Mouse (Mus musculus) cerebellum, postnatal 14 days (tissue): Measurements from ENCODE around the gene Macrod1.
"Not testable (repeated sequence)": the region's sequence is repeated elsewhere in the genome, so short reads cannot be mapped to it uniquely, and the experiment has no call there.

ENCODE experiments used
- DNase-seq, 2 experiments: peaks; one replicate each; pipeline ENCODE4 v3.0.0; 2021; ENCODE audit warnings: mixed read lengths in 2 of 2

Macrod1 gene

DNA sequence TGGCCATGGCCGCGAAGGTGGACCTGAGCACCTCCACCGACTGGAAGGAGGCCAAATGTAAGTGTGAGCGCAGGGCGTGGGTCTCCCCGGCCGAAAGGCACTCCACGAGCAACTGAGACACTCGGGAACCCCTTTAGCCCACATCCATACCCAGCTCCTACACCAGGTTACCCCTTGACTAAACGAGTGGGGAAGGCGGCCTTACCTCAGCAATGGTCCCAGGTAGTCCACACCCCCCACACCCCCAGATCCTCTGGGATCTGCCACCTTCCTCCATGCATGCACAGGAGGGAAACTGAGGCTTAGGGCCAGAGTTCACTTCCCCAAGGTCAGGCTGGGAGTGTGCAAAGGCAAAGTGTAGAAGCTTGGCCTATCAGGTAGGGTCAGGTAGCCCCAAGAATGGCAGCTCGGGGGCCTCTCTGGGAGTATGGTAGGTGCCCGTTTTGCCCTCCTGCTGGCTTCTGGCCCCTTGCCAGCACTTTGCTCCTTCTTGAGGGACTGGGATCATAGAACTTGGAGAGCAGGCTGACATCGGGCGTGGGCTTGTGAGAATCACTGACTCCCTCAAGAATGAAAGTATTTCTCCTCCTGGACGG is 614 bp downstream of the Macrod1 start:
- DNase-seq = peak; percentile 56 to 79

DNA sequence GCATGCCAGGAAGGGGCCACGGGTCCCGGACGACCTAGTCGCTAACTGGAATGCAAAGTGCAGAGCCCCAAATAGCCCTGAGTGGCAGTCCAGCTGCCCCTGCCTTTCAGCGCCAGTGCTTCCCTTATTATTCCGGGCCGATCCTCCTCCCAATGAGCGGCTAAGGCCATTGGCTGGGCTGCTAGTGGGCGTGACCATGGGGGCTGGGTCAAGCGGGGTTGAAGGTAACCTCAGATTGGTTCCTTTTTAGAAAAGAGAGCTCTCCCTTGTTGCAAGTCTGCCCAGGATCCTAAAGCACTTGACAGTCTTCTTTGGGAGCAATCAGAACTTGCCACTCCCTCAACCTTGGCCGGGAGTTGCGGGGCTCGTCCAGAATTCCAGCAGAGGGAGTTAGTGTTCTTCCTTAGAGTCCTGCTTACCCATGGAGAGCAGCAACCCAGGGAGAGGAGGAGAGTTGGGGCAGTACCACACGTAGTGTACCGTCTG is 1.2 kb downstream of the Macrod1 start:
- peak; percentile 62 to 76 for DNase-seq

DNA sequence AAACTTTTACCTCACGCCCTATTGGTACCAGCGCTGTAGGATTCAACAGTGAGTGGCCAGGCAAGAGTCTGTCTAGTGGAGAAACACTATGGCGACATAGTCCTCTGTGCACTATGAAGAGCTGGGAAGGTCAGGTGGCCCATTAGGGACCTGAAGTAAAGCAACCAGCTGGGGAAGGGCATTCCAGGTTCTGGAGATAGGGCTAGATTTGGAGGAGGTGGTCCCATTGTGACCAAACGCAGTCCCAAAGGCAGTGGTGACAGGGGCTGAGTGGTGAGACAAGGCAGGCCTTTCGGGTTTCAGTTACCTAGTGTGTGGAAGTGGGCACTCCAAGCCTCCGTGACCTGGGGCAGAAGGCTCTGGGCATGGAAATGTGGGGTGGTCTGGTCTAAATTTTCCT is 1.9 kb downstream of the Macrod1 start:
- DNase-seq = no peak

DNA sequence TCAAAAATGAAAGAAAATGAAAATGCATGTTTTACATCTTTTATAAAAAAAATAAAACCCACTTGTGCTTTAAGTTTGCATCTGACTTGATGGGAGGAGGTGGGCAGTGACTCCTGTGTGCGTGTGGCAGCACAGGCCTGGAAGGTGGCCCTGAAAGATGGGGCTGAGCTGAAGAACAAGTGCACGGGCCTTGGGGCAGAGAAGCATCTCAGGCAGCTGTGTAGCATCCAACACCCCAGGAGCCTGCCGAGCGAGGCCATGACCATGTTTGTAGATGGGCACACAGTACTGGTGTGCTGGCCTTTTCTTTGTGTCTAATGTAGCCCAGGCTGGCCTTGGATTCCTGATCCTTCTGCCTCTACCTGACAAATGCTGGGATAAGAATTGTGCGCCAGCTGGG is 5.5 kb downstream of the Macrod1 start:
- no peak for DNase-seq

DNA sequence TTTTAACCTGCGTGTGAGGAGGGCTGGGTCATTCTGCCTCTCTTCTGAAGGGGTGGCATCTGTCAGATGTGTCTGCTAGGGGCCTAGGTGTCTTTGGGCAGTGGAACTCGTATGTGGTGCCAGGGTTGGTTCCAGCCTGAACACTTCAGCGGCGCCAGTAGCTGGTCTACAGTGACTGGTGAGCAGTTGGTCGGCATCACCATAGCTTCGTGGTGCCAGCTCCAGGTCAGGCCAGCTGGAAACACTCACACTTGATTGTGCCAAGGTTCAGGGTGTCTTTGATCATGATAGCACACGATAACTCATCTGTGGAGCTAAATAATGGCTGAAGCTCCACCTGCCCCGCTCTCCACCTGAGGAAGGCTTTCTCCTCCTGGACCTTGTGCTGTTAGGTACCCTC is 6.3 kb downstream of the Macrod1 start:
- peak in 1 of 2 experiments; percentile 50 for DNase-seq

DNA sequence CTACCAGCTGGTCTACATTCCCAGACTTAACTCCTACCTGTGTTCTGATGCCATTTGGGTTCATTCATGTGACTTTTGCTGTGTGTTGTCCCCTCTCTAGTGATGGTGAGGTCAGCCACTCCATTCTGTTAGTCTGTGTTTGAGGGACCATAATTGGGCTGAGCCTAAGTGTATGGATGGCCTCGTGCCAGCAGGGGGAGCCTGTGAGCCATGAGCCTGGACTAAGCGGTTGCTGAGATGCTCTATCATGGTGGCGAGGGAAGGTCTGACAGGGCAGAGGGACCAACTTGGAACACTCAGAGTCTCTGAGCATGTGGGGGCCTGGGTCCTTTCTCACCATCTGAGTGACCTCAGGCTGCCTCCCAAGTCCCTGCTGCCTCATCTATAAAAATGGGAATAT is 8.0 kb downstream of the Macrod1 start:
- DNase-seq = peak; percentile 94 to 95

DNA sequence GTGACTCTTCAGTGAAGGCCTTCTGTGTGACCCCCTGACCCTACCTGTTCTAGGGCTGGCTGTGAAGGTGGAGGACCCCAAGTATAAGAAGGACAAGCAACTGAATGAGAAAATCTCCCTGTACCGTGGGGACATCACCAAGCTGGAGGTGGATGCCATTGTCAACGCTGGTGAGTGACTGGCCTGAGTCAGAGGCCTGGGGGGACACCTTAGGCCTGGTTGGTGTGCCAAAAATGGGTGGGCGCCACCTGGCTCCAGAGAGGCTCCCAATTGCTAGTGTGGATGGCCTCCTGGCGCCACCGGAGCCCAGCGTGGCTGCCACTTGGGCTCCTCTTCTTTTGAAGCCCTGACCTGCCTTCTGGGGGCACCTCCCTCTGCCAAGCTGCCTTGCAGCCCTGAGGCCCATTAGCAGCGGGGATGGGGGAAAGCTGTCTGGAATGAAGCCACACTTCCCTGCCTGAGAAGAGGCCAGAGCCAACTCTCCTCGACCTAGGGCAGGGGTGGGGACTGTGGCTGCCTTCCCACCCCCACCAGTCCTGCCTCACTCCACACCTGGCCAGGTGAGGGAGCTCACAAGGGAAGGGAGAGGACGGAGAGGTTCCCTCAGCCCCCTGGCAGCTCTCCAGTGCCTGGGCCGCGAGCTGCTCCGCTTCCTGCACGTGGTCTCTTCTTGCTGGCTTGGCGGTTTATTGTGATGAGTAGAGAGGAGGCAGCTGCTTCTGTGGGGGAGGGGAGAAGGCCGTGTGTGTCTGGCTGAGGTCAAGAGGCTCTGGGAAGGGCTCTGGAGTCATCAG is 9.6 kb downstream of the Macrod1 start:
- DNase-seq = peak; percentile 64 to 83

DNA sequence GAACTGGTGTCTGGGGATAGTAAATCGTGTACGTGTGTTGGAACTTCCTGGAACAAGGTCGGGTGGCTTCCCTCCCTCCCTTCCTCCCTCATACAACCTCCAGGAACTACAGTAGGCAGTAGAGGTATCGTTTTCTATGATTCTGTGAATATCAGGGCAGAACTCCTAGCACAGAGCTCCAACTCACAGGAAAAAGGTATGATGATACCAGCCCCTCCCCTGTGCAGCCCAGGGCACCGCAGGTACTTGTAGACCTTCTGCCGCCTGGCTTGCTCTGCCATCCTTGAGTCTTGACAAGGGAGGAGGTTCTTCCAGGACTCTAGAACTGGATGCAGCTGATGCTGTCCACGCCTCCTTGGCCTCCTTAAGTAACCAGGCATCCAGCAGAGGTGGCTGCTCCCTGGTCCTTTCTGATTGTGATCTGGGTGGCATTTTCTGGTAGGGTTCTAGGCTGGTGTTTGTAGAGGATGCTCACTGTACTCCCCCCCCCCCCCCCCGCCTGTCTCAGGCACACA is 10.3 kb downstream of the Macrod1 start:
- peak in 1 of 2 experiments; percentile 34 for DNase-seq

DNA sequence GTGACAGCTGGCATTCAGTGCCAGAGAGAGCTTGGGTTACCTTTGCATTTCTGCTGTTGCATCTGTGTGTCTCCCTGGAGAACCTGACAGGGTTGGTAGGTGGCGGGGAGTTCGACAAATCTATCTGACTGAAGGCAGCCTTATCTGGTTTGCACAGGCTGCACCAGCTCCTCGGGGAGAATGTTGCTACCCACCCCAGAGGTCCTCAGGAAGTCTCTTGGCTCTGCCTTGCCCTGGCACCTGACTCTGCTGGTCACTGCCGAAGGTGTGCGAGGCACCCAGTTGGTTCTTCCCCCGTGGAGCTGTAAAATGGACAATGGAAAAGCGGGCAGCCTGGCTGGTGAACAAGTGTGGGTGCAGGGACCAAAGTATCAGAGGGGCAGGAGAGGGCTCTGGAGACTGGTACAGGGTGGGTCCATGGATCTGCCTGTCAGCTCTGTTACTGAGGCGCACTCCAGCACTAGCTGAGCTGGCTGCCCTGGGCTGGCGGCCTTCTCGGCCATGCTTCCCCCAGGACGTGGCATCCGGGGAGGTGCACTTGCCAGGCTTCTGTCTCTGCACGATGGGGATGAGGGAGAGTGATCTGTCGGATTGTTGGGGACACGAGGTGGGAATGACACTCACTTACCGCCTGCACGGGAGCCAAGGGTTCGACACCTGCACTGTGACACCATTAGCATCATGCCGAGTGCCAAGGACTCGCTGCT is 10.9 kb downstream of the Macrod1 start:
- DNase-seq = no peak

DNA sequence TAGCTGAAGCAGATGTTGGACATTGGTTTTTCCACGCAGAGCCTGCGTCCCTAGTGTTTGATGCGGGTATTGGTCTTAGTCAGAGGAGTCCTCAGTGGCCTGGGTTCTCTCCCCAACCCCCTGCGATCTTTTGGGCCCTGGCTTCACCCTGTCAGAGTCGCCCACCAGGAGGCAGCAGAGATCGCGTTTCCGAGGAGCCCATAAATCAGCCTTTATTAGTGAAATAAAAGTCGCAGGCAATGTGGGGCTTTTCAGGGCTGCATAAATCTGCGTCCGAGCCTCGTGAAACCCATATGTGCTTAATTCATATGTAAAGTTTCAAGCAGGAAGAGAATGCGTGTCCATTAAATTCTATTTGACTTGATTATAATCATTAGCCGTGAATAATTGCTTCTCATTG is 11.5 kb downstream of the Macrod1 start:
- peak; percentile 94 to 96 for DNase-seq

DNA sequence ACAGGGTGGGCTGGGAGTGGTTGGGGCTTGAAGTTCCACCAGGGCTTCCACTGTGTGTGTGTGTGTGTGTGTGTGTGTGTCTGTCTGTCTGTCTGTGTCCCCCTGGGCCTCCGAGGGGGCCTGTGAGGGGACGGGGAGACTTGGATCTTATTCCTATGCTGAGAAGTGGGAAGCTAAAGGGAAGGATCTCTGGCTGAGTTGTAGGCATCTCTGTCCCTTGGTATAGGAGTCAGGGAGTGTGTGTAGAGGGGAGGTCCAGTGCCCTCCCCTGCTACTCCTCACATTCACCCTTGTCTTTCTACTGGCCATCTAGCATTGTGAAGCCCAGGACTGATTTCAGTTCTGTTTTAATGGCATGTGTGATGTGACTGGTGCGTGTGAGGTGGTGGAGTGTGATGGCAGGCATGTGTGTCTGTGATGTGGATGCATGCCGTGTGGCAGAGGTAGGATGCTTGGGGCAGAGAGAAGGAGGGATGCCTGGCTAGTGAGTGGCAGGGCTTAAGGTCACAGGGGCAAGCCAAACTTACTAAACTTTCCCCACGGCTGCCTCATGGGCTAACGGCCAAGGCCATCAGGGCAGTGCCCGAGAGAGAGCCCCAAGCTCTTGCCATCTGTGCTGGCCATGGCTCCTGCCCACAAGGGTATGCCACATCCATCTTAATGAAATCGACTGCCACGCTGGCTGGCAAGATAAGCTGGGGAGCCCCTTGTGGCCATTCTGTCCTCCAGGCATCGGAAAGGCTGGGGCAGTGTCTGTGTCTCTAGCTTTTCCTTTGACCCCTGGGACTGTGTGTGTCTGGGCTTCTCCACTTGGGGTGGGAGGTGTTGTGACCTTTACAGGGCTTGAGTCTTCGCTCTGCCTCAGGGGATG is 12.3 kb downstream of the Macrod1 start:
- peak in 1 of 2 experiments; percentile 53 for DNase-seq

DNA sequence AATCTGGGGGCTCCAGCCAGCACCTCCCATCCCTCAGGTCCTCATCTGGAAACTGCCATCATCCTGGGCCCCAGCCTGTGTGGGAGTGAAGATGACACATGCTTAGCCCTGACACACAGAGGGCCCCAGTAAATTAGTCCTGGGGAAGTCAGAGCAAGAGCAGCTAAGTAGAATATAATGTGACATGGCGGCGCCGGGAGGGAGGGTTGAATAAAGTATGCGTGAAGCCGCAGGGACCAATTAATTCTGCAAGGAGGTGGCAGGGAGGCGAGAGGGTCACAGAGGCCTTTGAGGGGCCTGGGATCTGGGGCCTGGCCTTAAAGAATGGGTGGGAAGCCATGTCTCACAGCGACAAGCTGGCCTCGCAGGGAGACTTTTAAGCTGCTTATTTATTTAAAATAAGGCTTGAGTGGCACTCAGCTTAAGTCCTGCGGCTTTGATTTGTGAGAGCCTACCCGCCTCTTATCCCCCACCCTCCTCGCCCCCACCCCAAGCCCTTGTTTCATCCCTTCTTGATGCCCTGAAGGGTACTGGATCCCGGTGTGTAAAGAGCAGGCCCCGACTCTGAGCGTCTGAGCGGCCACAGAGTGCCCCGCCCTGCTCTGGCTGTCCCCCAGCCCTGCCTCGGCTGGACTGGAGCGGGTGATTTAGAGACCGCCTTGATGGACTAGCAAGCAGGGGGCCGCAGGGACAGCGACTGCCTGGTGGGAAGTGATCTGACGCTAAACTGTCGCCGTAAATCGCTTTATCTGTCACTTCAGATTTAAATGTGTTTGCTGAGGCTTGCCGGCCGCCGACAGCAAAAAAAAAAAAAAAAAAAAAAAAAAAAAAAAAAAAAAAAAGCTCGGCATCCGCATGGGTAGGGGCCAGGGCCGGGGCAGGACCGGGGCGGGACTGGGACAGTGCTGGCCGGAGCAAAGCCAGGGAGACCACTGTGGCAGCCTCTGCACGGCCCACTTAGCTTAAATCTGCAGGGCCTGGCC is 13.5 kb downstream of the Macrod1 start:
- DNase-seq = peak in 1 of 2 experiments; percentile 25

DNA sequence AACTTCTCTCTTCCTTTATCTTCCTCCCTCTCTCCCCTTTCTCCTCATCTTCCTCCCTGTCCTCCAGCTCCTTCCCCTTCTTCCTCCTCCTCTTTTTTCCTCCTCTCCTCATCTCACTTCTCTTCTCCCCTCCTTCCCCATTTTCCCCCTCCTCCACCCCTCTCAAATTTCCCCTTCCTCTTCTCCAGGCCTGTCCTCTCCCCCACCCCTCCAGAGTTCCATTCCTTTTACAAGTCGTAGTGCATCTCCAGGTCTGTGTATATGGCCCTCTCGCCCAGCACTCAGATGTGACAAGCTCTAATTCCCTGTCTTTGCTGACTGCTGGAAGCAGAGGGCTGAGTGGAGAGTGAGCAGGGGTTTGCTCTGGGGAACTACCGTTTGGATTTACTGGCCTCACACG is 14.2 kb downstream of the Macrod1 start:
- no peak for DNase-seq

DNA sequence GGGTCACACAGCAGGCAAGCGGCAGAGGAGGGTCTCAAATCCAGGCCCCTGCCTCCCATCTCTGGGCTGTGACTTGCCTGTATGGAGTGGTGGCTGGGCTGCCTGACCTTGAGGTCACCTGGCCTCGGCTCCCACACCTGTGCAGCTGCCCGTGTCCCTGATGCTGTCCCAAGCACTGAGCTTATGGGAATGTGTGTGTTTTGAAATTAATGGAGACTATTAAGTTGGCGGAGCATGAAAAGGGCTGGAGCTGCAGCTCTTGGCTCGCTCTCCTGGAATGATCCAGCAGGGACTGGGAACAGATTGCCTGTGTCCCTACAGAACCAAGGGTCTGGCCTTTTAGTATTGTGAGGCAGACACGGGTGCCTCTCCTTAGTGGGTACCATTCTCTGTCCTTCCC is 15.6 kb downstream of the Macrod1 start:
- DNase-seq = peak in 1 of 2 experiments; percentile 20

DNA sequence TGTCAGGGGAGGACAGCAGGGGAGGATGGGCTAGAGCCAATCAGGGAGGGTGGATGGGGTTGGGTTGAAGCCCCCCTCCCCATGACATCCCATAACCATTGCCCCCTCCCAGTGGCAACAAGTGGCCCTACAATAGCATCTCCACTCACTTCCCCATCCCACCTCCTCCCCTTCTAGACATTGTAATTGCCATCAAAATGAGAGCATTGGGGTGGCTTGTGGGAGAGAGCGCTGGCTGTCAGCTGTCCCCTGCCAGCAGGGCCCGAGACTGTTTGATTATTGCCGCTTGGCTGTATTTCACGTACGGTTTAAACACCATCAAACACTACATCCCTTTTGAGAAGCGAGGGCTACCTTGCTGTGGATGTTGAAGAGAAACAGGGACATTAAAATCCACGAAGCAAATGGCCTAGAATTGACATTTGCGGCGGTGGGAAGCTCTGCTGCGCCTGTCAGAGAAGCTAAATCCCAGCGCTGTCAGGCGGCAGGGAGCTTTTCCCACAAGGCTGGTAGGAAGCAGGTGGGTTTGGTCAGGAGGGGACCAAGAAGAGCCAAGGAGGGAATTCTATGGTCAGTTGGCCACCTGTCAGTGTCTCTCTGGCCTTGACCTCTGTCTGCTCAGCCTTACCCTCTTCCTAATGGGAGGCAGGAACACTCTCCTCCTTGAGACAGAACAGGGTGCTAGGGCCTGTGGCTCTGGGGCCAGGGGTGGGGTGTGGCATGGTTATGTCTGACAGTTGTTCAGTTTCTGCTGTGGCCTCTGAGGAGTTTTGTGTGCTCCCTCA is 17.6 kb downstream of the Macrod1 start:
- DNase-seq = no peak

DNA sequence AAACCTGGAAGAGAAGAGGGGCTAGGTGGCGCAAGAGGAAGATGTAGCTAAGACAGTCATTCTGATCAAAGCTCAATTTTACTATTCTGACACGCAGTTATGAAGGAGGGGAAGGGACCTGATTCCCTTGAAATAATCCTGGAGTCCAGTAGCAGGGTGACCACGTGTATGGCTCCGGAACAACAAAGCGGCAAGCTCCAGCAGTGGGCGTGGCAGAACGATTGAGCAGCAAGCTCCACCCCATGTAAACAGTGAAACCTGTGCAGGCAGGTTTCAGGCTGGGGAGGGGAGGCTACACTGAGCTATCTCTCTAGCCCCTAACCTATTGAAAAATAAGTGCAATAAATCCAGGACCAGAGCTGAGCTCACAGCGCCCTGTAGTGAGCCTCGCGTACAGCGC is 18.7 kb downstream of the Macrod1 start:
- not testable (repeated sequence) for DNase-seq

DNA sequence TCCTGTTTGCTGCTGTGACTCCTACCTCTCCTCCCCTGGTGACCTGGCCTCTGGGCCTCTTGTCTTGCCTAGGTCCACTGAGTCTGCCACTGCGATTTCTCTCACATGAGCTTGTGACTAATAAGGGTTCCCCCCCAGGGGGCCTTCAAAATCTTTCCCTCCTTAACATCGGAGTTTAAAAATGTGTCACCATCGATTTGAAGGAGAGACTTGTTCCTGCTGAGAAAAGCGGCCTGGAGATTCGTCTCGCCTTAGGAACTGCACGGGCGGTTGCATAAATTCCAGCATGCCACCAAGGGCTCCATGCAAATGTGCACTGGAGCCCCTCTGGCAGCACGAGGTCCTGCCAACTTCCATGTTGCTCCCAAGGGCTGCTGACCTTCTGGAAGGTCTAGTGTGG is 21.1 kb downstream of the Macrod1 start:
- no peak for DNase-seq

DNA sequence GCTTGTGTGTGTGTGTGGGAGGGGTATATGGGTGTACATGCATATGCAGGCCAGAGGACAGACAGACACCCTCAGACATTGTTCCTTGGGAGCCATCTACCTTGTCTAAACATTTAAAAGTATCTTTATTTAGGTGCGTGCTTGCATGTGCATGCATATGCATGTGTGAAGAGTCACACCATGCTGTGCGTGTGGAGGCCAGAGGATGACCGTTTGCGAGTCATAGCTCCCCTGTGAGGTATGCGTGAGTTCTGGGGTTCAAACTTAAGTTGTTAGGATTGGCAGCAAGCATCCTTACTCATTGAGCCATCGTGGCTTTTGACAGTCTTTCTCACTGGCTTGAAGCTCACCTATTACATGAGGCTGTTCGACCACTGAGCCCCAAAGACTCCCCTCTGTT is 21.7 kb downstream of the Macrod1 start:
- DNase-seq = no peak

DNA sequence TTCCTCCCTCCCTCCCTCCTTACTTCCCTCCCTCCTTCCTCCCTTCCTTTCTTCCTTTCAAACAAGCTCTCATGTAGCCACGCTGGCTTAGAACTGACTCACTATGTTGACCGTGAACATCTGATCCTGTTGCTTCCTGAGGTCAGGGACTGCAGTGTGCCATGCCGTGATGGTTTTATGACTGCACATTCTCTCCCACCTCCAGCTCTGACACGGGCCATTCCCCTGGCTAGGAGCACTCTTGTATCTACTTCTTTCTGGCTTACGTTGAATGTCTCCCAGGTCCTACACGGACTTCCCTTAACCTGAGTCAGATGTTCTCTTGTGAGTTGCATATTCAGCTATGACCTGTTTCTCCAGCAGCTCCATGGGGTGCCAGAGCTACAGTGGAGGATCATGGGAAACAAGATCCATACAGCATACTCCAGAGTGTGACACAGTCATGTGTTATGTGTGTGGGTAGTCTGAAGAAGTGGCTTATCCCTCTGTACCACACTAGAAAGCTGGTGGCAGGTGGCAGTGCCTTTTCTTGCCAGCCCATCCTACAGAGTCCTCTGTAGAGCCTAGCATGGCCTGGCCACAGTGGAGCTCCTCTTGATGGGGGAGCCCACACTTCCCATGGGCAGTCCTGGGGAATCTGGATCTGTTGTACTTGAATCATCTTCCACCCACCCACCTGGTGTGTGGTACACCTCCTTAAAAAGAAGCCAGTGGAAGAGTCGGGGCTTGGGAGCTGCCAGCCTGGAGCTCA is 25.1 kb downstream of the Macrod1 start:
- no peak for DNase-seq
